Mouse (Mus musculus) embryonic facial prominence, embryonic 10.5 days (tissue): ENCODE results near the gene Epb41l2. TPM values are rescaled to one million over a fixed set of nuclear protein-coding genes. Genes with fewer than 3 reads are reported as not detected.

Experiments used
- DNase-seq: peaks from one replicate; pipeline ENCODE4 v3.0.0-alpha.2; 2017; ENCODE audit warnings: low spot score
- H3K27ac ChIP-seq: fragments of 300-500 bp; sonication (generic); replicated peaks from 2 replicates; pipeline ENCODE4 v1.5.1; 2016; ENCODE audit warnings: mild to moderate bottlenecking
- H3K27me3 ChIP-seq: fragments of 300-500 bp; sonication (generic); replicated peaks from 2 replicates; pipeline ENCODE4 v1.6.1; 2016; ENCODE audit warnings: low read depth, mild to moderate bottlenecking; ENCODE audit not compliant: poor library complexity, severe bottlenecking
- H3K36me3 ChIP-seq: fragments of 300-500 bp; sonication (generic); replicated peaks from 2 replicates; pipeline ENCODE4 v1.6.1; 2016; ENCODE audit warnings: mild to moderate bottlenecking, moderate library complexity
- H3K4me1 ChIP-seq: fragments of 300-500 bp; sonication (generic); 2 replicates; pipeline ENCODE4 v1.6.1; 2016
- H3K4me3 ChIP-seq: fragments of 300-500 bp; sonication (generic); 2 replicates; pipeline ENCODE4 v1.5.1; 2016; ENCODE audit warnings: mild to moderate bottlenecking, moderate library complexity
- H3K9me3 ChIP-seq: fragments of 300-500 bp; sonication (generic); 2 replicates; pipeline ENCODE4 v1.6.1; 2016; ENCODE audit warnings: mild to moderate bottlenecking
- WGBS: fragments of 180-500 bp; shearing (Covaris S2); methylation state at CpG from one replicate; pipeline ENCODE4 v1.1.7; 2016; 5-methylcytosine and 5-hydroxymethylcytosine counted together
- polyA plus RNA-seq: library from polyadenylated mRNA; unstranded; fragments of >200 nt; fragmentation: Nextera tagmentation; extraction: Ambion mirVana; gene quantifications from 2 replicates; pipeline ENCODE4 v1.2.1, GENCODE M21; 2016

The Epb41l2 gene
- polyA plus RNA-seq, 1 experiment from 2014 or later = 52.9 TPM

GRCm38 (mm10) chr10:25392786-25393185 is 33.2 kb downstream of the Epb41l2 start:
- no peak for DNase-seq
- Histone ChIP-seq H3K27me3 (no peaks in the 10 kb centered on the region), H3K4me1 (peaks cover 6% of the 10 kb centered on the region), H3K9me3 (no peaks in the 10 kb centered on the region), H3K36me3 (no peaks in the 10 kb centered on the region), H3K27ac (no peak overlapping the region), H3K4me3 (no peak overlapping the region)
- 89% methylated on average over 7 of the region's 7 CpGs for WGBS

DNA sequence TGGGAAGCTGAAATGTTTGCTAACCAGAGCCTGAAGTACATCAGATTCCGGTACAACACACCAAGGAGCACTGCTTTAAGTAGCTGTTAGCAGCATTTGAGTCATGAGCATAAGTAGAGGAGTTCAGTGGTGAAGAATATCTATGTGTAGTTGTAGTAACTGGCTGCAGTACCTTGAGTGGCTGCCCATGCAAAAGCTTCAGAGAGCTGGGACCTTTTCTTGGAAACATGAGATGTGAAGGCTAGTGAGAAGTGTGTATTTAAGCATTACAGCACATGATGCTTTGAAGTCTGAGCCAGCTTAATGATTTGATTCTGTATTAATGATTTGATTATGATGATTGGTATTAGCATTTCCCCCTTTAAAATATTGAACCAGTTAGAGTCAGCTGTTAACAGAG is 34.1 kb downstream of the Epb41l2 start:
- no peak for DNase-seq
- no peak overlapping the region for H3K27ac ChIP-seq
- WGBS = 88% methylated on average over 1 of the region's 1 CpGs
- no peaks in the 10 kb centered on the region for H3K27me3 ChIP-seq
- peaks cover 15% of the 10 kb centered on the region for H3K4me1 ChIP-seq
- H3K36me3 ChIP-seq = no peaks in the 10 kb centered on the region
- no peaks in the 10 kb centered on the region for H3K9me3 ChIP-seq
- no peak overlapping the region for H3K4me3 ChIP-seq

DNA sequence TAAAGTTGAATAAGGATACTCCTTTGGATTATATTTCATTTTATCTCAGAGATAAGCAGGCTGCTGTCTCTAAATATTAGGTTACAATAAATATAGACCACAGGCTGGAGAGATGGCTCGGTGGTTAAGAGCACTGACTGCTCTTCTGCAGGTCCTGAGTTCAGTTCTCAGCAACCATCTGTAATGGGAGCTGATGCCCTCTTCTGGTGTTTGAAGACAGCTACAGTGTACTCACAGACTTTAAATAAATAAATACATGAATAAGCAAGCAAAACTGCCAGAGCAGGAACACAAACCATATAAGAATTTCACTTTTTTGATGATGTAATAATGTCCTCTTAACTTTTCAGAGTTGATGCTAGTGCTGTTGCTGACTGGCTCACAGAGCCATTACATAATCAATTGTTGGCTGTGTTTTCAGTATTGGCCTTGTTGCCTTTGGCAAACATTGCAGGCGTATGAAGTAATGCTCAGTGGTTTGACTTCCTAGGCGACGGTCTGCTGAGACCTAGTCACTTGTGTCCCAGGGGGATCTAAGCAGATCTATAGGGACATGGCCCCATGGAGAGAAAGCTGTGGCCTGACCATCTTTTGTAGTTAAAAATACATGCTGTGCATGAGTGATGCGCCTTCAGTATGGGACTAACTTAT is 35.8 kb downstream of the Epb41l2 start:
- H3K27me3 ChIP-seq = no peaks in the 10 kb centered on the region
- 83% methylated on average over 5 of the region's 5 CpGs for WGBS
- H3K27ac ChIP-seq = no peak overlapping the region
- DNase-seq = no peak
- H3K4me1 ChIP-seq = peaks cover 27% of the 10 kb centered on the region
- no peak overlapping the region for H3K4me3 ChIP-seq
- no peaks in the 10 kb centered on the region for H3K36me3 ChIP-seq
- no peaks in the 10 kb centered on the region for H3K9me3 ChIP-seq

- Histone ChIP-seq H3K27me3 (no peaks in the 10 kb centered on the region), H3K9me3 (no peaks in the 10 kb centered on the region), H3K27ac (no peak overlapping the region), H3K4me1 (peaks cover 38% of the 10 kb centered on the region), H3K4me3 (no peak overlapping the region), H3K36me3 (no peaks in the 10 kb centered on the region)
- DNase-seq = no peak
- 86% methylated on average over 3 of the region's 3 CpGs for WGBS
Observed at GRCm38 (mm10) chr10:25396859-25397258, 37.3 kb downstream of the Epb41l2 start.

DNA sequence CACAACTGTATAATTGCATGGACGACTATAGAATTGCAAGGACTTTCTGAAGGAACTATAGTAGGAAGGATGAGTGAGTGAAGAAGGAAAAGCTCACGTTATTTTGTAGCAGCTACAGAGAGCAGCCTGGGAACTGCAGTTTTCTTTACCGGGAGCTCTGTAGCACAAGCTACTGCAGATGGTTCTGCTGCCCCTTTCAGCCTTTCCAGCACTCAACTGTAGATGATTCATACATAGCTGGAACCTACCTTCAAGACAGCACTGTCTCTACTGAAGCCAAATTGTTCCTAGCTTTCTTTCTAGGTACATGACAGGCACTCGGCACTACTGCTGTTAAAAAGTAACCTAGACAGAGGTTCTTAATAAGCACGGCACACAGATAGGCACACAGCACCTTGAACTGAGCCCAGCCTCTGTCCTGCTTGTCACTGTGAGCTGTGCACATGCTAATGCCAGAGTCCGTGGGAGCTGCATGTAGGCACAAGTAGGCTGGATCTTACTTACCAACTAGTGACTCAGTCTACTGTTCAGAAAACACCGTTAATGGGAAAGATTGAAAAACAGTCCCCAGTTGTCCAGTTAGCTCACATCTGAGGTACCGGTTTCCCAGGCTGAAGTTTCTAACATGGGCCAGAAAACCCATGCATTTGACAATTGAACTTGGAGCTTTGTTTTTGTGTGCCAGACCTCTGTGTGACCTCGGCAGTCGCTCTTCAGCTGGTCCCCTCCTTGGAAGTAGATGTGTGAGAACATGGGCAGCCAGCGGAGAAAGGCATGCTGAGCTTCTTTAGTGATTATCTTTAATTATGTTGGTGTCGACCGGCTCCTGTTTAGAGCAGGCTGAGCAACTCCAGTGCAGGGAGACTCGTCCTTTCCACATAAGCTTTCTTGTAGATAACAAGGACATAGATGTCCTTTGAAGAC is 38.4 kb downstream of the Epb41l2 start:
- 63% methylated on average over 14 of the region's 14 CpGs for WGBS
- Histone ChIP-seq H3K27me3 (no peaks in the 10 kb centered on the region), H3K4me3 (no peak overlapping the region), H3K27ac (no peak overlapping the region), H3K36me3 (no peaks in the 10 kb centered on the region), H3K4me1 (peaks cover 35% of the 10 kb centered on the region), H3K9me3 (no peaks in the 10 kb centered on the region)
- no peak for DNase-seq

- DNase-seq = no peak
- Histone ChIP-seq H3K4me3 (no peak overlapping the region), H3K27me3 (no peaks in the 10 kb centered on the region), H3K36me3 (no peaks in the 10 kb centered on the region), H3K9me3 (no peaks in the 10 kb centered on the region), H3K4me1 (peaks cover 37% of the 10 kb centered on the region), H3K27ac (no peak overlapping the region)
- WGBS = 87% methylated on average over 4 of the region's 4 CpGs
Observed at GRCm38 (mm10) chr10:25399016-25399415, 39.4 kb downstream of the Epb41l2 start.

DNA sequence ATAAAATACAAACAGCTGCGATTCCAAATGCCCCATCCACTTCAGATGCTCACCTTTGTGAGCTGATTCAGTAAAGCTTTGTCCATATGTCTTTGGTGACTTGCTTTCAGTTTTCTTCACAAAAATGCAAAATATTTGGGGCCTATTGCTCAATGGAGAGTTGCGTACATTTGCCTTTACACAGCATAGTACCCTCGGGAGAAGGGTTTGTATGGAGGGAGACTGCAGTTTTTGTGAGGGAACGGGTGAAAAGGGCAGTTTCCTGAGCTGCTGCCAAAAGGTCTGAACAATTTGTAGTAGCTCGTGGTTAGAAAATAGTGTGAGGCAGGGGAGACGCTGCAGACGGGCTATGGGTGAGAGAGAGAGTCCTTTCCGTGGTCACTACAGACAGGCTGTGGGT is 40.5 kb downstream of the Epb41l2 start:
- Histone ChIP-seq H3K27me3 (no peaks in the 10 kb centered on the region), H3K9me3 (no peaks in the 10 kb centered on the region), H3K27ac (no peak overlapping the region), H3K4me3 (no peak overlapping the region), H3K36me3 (no peaks in the 10 kb centered on the region), H3K4me1 (peaks cover 40% of the 10 kb centered on the region)
- DNase-seq = no peak
- 68% methylated on average over 8 of the region's 8 CpGs for WGBS

GRCm38 (mm10) chr10:25400646-25401045 is 41.0 kb downstream of the Epb41l2 start:
- Histone ChIP-seq H3K27me3 (no peaks in the 10 kb centered on the region), H3K27ac (no peak overlapping the region), H3K4me1 (peaks cover 41% of the 10 kb centered on the region), H3K4me3 (no peak overlapping the region), H3K9me3 (no peaks in the 10 kb centered on the region), H3K36me3 (no peaks in the 10 kb centered on the region)
- no peak for DNase-seq
- 93% methylated on average over 9 of the region's 9 CpGs for WGBS

DNA sequence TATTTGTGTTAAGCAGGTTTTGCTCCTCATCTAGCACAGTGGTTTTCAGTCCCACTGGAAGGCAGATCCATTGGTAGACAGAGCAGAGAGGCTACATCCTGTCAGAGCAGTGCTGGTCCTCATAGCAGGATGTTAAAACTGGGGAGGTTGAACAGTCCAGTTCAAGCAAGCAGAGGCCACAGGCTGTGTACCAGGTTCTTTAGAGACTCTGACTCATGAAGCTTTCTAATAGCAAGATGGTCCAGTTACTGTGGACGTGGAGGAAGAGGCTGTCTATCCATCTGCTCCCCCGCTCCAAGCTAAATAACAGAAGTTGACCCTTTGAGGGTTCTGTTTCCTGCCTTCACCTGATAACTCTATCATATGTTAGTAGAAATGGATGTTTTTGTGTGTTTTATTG is 41.8 kb downstream of the Epb41l2 start:
- Histone ChIP-seq H3K36me3 (no peaks in the 10 kb centered on the region), H3K27ac (no peak overlapping the region), H3K4me1 (peaks cover 42% of the 10 kb centered on the region), H3K9me3 (no peaks in the 10 kb centered on the region), H3K27me3 (no peaks in the 10 kb centered on the region), H3K4me3 (no peak overlapping the region)
- WGBS = 79% methylated on average over 2 of the region's 2 CpGs
- DNase-seq = no peak

- DNase-seq = no peak
- Histone ChIP-seq H3K4me1 (peaks cover 38% of the 10 kb centered on the region), H3K27ac (no peak overlapping the region), H3K36me3 (no peaks in the 10 kb centered on the region), H3K4me3 (no peak overlapping the region), H3K9me3 (no peaks in the 10 kb centered on the region), H3K27me3 (no peaks in the 10 kb centered on the region)
- whole genome bisulfite sequencing = 83% methylated on average over 1 of the region's 1 CpGs
Observed at GRCm38 (mm10) chr10:25402886-25403285, 43.3 kb downstream of the Epb41l2 start.

- Histone ChIP-seq H3K27ac (no peak overlapping the region; the same call in 1 of the 2 replicates), H3K36me3 (no peaks in the 10 kb centered on the region), H3K27me3 (no peaks in the 10 kb centered on the region), H3K4me3 (no peak overlapping the region), H3K9me3 (no peaks in the 10 kb centered on the region), H3K4me1 (peaks cover 29% of the 10 kb centered on the region)
- 80% methylated on average over 15 of the region's 15 CpGs for WGBS
- no peak for DNase-seq
Observed at GRCm38 (mm10) chr10:25403813-25404701, 44.5 kb downstream of the Epb41l2 start.

DNA sequence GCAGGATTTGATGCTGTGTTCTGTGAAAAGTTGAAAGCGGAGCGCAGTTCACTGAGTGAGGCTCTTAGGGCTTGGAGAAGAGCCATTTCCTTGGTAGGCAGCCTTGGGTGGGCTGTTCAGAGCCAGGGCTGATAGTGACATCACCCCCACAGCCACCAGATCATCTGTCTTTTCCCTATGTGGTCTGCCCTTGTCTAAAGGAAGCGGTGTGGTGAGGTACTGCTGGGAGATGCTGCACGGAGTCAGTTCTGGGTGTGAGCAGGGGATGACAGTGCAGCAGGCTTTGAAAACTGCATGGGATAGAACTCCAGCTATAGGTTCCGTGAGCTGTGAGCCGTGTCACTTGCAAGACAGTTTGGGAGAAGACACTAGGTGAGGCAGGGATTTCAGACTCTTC is 45.1 kb downstream of the Epb41l2 start:
- Histone ChIP-seq H3K36me3 (no peaks in the 10 kb centered on the region), H3K4me1 (peaks cover 27% of the 10 kb centered on the region), H3K27me3 (no peaks in the 10 kb centered on the region), H3K27ac (no peak overlapping the region), H3K4me3 (no peak overlapping the region), H3K9me3 (no peaks in the 10 kb centered on the region)
- no peak for DNase-seq
- WGBS = 82% methylated on average over 6 of the region's 6 CpGs
